Mouse (Mus musculus) urinary bladder, postnatal 36 days (tissue): ENCODE results near the gene Mfsd2b.

Experiments used
- DNase-seq, 2 experiments: peaks; one replicate each; pipeline ENCODE4 v3.0.0; 2022; ENCODE audit warnings: low spot score in 2 of 2, mixed read lengths in 1 of 2

Mfsd2b gene

GRCm38 (mm10) chr12:4813636-4814035, 60.5 kb downstream of the Mfsd2b start:
- no peak for DNase-seq
